Mouse (Mus musculus) kidney, embryonic 15.5 days (tissue): Measurements from ENCODE around the gene Sfrp2. TPM values are rescaled to one million over a fixed set of nuclear protein-coding genes. Genes with fewer than 3 reads are reported as not detected.

Experiments
- ATAC-seq: fragments of 200-750 bp; cut with Nextera tagmentation; replicated peaks from 2 replicates; pipeline ENCODE4 v1.8.0; 2017; ENCODE audit warnings: moderate TSS enrichment; ENCODE audit not compliant: low FRiP score
- H3K27ac ChIP-seq: fragments of 300-500 bp; sonication (generic); 2 replicates; pipeline ENCODE4 v1.5.1; 2015; ENCODE audit warnings: mild to moderate bottlenecking, inconsistent platforms
- H3K27me3 ChIP-seq: fragments of 300-500 bp; sonication (generic); 2 replicates; pipeline ENCODE4 v1.6.1; 2015; ENCODE audit warnings: inconsistent platforms
- H3K36me3 ChIP-seq: fragments of 300-500 bp; sonication (generic); 2 replicates; pipeline ENCODE4 v1.6.1; 2015; ENCODE audit warnings: inconsistent platforms
- H3K4me1 ChIP-seq: fragments of 300-500 bp; sonication (generic); 2 replicates; pipeline ENCODE4 v1.6.1; 2015; ENCODE audit warnings: inconsistent platforms
- H3K4me2 ChIP-seq: fragments of 300-500 bp; sonication (generic); 2 replicates; pipeline ENCODE4 v1.6.1; 2015; ENCODE audit warnings: moderate library complexity, mild to moderate bottlenecking, inconsistent platforms
- H3K4me3 ChIP-seq: fragments of 300-500 bp; sonication (generic); replicated peaks from 2 replicates; pipeline ENCODE4 v1.5.1; 2015; ENCODE audit warnings: mild to moderate bottlenecking, inconsistent platforms
- H3K9ac ChIP-seq: fragments of 300-500 bp; sonication (generic); 2 replicates; pipeline ENCODE4 v1.6.1; 2015; ENCODE audit warnings: mild to moderate bottlenecking, inconsistent platforms
- H3K9me3 ChIP-seq: fragments of 300-500 bp; sonication (generic); replicated peaks from 2 replicates; pipeline ENCODE4 v1.6.1; 2016; ENCODE audit warnings: inconsistent platforms
- WGBS: fragments of 180-500 bp; shearing (Covaris S2); methylation state at CpG from one replicate; pipeline ENCODE4 v1.1.7; 2015; ENCODE audit warnings: mixed read lengths; 5-methylcytosine and 5-hydroxymethylcytosine counted together
- polyA plus RNA-seq: library from polyadenylated mRNA; unstranded; fragments of >200 nt; fragmentation: Nextera tagmentation; extraction: Ambion mirVana; gene quantifications from 2 replicates; pipeline ENCODE4 v1.2.1, GENCODE M21; 2015

Gene Sfrp2
- polyA plus RNA-seq, 1 experiment from 2014 or later = 225 TPM

DNA sequence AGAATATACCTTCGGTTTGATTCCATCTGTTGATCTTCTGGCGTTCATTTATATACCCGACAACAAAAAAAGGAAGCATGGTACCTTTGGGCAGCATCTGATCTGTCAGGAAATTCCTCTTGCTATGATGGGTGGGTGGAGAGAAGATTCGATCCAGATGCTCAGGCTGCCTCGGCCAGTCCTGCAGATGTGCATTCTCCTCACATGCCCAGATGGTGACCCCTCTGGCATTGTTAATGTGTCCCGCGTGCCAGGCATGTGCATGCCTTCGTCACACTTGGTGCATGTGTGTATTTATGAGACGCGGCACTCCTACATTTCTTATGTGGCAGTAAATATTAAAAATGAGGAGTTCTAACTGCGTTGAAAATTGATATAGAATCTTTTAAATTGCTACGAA, 42.4 kb downstream of the Sfrp2 start:
- H3K36me3 ChIP-seq = no peaks in the 10 kb centered on the region
- no peaks in the 10 kb centered on the region for H3K9me3 ChIP-seq
- H3K4me2 ChIP-seq = no peak overlapping the region
- no peaks in the 10 kb centered on the region for H3K4me1 ChIP-seq
- H3K27ac ChIP-seq = no peak overlapping the region
- 88% methylated on average over 12 of the region's 12 CpGs for WGBS
- ATAC-seq = no peak
- no peak overlapping the region for H3K9ac ChIP-seq
- H3K4me3 ChIP-seq = no peak overlapping the region
- no peaks in the 10 kb centered on the region for H3K27me3 ChIP-seq

DNA sequence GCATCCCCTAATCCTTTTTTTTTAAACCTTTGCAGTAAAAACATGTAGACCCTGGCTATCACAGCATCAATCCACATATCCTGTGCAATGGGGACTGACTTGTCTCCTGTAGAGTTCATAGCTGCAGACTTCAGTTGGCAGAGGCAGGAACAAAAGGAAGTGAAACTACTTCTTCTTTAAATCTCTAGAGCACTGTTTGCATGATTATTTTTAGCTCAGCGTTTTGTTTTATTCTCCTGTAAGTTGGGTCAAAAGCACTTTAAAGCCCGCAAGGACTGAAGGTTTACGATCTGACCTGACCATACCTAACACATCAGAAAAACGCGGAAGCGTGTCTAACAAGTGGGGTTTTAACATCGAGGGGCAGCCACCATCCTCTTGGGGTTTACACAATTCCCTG, 45.9 kb downstream of the Sfrp2 start:
- no peaks in the 10 kb centered on the region for H3K36me3 ChIP-seq
- H3K4me1 ChIP-seq = no peaks in the 10 kb centered on the region
- H3K27ac ChIP-seq = no peak overlapping the region
- no peak overlapping the region for H3K9ac ChIP-seq
- no peaks in the 10 kb centered on the region for H3K9me3 ChIP-seq
- no peak overlapping the region for H3K4me2 ChIP-seq
- 44% methylated on average over 7 of the region's 7 CpGs for WGBS
- no peak for ATAC-seq
- no peaks in the 10 kb centered on the region for H3K27me3 ChIP-seq
- no peak overlapping the region for H3K4me3 ChIP-seq

- no peaks in the 10 kb centered on the region for H3K36me3 ChIP-seq
- H3K4me3 ChIP-seq = no peak overlapping the region
- no peak overlapping the region for H3K9ac ChIP-seq
- ATAC-seq = no peak
- H3K9me3 ChIP-seq = no peaks in the 10 kb centered on the region
- no peaks in the 10 kb centered on the region for H3K4me1 ChIP-seq
- no peak overlapping the region for H3K4me2 ChIP-seq
- H3K27ac ChIP-seq = no peak overlapping the region
- H3K27me3 ChIP-seq = no peaks in the 10 kb centered on the region
Measured at GRCm38 (mm10) chr3:83812863-83813262, 46.7 kb downstream of the Sfrp2 start.

DNA sequence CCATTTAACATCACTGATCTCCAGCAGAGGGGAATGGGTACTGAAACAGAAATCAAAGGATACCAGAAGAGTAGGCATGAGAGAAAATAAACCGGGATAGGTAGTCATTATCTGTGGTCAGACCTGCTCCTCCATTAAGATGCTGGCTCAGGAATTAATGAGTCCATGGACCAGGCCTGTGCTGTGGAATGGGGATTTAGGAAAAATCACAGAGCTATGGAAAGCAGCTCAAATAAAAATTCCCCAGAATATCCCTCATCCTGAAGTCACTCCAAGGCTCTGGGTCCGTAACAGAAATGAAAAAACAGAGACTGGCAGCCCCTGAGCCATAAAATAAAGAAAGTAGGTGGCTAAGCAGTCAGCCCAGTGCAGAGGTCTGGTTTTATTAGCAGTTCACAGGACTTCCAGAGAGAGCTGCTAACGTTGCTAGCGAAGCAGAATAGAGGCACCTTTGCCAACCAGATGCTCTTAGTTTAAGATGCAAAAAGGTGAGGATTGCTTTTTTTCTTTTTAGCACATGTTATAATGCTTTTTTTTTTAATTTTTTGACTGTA, 50.3 kb downstream of the Sfrp2 start:
- WGBS = 66% methylated on average over 4 of the region's 4 CpGs
- H3K4me3 ChIP-seq = no peak overlapping the region
- no peak for ATAC-seq

DNA sequence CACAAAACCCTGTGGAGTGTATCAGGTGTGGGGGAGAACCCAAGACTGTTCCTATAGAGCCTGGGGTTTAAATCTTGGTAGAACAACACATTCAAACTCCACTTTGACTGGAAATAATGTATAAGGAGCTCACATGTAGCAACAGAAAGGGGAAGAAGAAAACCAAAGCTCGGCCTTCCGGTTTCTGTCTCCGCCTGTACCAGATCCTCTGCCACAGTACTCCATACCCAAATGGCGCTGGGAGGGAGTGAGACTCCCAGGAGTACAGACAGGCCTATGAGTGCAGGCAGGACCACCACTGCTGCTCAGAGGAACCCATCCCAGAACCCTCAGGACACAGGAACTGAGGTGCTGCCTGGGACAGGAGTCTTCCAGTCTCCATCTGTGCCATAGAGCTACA, 57.7 kb downstream of the Sfrp2 start:
- no peak overlapping the region for H3K27ac ChIP-seq
- H3K4me2 ChIP-seq = no peak overlapping the region
- 90% methylated on average over 4 of the region's 4 CpGs for WGBS
- no peaks in the 10 kb centered on the region for H3K4me1 ChIP-seq
- ATAC-seq = no peak
- H3K27me3 ChIP-seq = no peaks in the 10 kb centered on the region
- no peak overlapping the region for H3K4me3 ChIP-seq
- no peaks in the 10 kb centered on the region for H3K9me3 ChIP-seq
- no peaks in the 10 kb centered on the region for H3K36me3 ChIP-seq
- no peak overlapping the region for H3K9ac ChIP-seq

More for the DNA sequence above, 50.3 kb downstream of the Sfrp2 start:
- no peaks in the 10 kb centered on the region for H3K27me3 ChIP-seq
- H3K27ac ChIP-seq = no peak overlapping the region
- H3K36me3 ChIP-seq = no peaks in the 10 kb centered on the region
- H3K9ac ChIP-seq = no peak overlapping the region
- H3K4me2 ChIP-seq = no peak overlapping the region
- no peaks in the 10 kb centered on the region for H3K4me1 ChIP-seq
- H3K9me3 ChIP-seq = no peaks in the 10 kb centered on the region

Other genes starting within 250 kb of the Sfrp2 start
- gene Tlr2, start 75.4 kb downstream of the Sfrp2 start, polyA plus RNA-seq = 3.1 and 3.5 TPM in 2 replicates